Mouse (Mus musculus) forebrain, embryonic 13.5 days (tissue): Measurements from ENCODE around the gene Grrp1. TPM values are rescaled to one million over a fixed set of nuclear protein-coding genes. Genes with fewer than 3 reads are reported as not detected.

Experiments used
- ATAC-seq: fragments of 200-750 bp; cut with Nextera tagmentation; 2 replicates; pipeline ENCODE4 v1.8.0; 2017
- H3K27ac ChIP-seq: fragments of 300-500 bp; sonication (generic); 2 replicates; pipeline ENCODE4 v1.5.1; 2015; ENCODE audit warnings: inconsistent platforms, mild to moderate bottlenecking, moderate library complexity
- H3K27me3 ChIP-seq: fragments of 300-500 bp; sonication (generic); 2 replicates; pipeline ENCODE4 v1.6.1; 2015; ENCODE audit warnings: mild to moderate bottlenecking, inconsistent platforms
- H3K36me3 ChIP-seq: fragments of 300-500 bp; sonication (generic); 2 replicates; pipeline ENCODE4 v1.6.1; 2015; ENCODE audit warnings: mild to moderate bottlenecking, inconsistent platforms; ENCODE audit not compliant: poor library complexity, severe bottlenecking
- H3K4me1 ChIP-seq: fragments of 300-500 bp; sonication (generic); 2 replicates; pipeline ENCODE4 v1.6.1; 2015; ENCODE audit warnings: inconsistent platforms
- H3K4me2 ChIP-seq: fragments of 300-500 bp; sonication (generic); 2 replicates; pipeline ENCODE4 v1.6.1; 2015; ENCODE audit warnings: inconsistent platforms, mild to moderate bottlenecking, moderate library complexity
- H3K4me3 ChIP-seq: fragments of 300-500 bp; sonication (generic); 2 replicates; pipeline ENCODE4 v1.5.1; 2015; ENCODE audit warnings: mild to moderate bottlenecking, inconsistent platforms
- H3K9ac ChIP-seq: fragments of 300-500 bp; sonication (generic); 2 replicates; pipeline ENCODE4 v1.6.1; 2015; ENCODE audit warnings: mild to moderate bottlenecking, inconsistent platforms
- H3K9me3 ChIP-seq: fragments of 300-500 bp; sonication (generic); replicated peaks from 2 replicates; pipeline ENCODE4 v1.6.1; 2016; ENCODE audit warnings: inconsistent platforms
- WGBS: fragments of 180-500 bp; shearing (Covaris S2); methylation state at CpG from one replicate; pipeline ENCODE4 v1.1.7; 2015; 5-methylcytosine and 5-hydroxymethylcytosine counted together
- polyA plus RNA-seq: library from polyadenylated mRNA; unstranded; fragments of >200 nt; fragmentation: Nextera tagmentation; extraction: Ambion mirVana; gene quantifications from 2 replicates; pipeline ENCODE4 v1.2.1, GENCODE M21; 2015

The Grrp1 gene
- polyA plus RNA-seq, 1 experiment from 2014 or later = 4.7 TPM

DNA sequence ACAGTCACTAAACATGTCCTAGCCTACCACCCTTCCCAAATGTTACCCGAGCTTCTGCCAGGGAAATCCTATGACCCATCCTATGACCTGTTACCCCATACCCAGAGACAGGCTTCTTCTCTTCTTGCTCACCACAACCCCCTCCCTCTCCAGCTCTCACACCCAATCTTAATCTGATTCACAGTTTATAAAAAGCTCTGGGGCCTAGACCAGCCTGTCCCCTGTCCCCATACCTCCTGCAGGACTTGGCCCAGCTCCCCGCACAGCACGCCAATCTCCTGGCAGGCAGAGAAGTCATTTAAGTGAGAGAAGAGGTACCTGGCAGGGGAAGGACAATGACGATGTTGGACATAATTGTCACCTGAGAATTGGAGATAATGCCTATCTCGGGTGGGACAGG is 19.0 kb downstream of the Grrp1 start:
- no peaks in the 10 kb centered on the region for H3K36me3 ChIP-seq
- H3K4me2 ChIP-seq = no peak overlapping the region
- no peak overlapping the region for H3K9ac ChIP-seq
- WGBS = 86% methylated on average over 5 of the region's 5 CpGs
- H3K27ac ChIP-seq = no peak overlapping the region
- no peak for ATAC-seq
- H3K4me3 ChIP-seq = no peak overlapping the region
- peaks cover 32% of the 10 kb centered on the region for H3K27me3 ChIP-seq
- H3K9me3 ChIP-seq = no peaks in the 10 kb centered on the region
- H3K4me1 ChIP-seq = peaks cover 5% of the 10 kb centered on the region; the same call in 1 of the 2 replicates

- Histone ChIP-seq H3K4me3 (no peak overlapping the region), H3K36me3 (no peaks in the 10 kb centered on the region), H3K27me3 (no peaks in the 10 kb centered on the region), H3K4me1 (no peaks in the 10 kb centered on the region), H3K27ac (no peak overlapping the region), H3K9ac (no peak overlapping the region), H3K4me2 (no peak overlapping the region), H3K9me3 (no peaks in the 10 kb centered on the region)
- 44% methylated on average over 8 of the region's 8 CpGs for WGBS
- no peak for ATAC-seq
These were observed 23.5 kb downstream of the Grrp1 start for GRCm38 (mm10) chr4:134230431-134230830.

DNA sequence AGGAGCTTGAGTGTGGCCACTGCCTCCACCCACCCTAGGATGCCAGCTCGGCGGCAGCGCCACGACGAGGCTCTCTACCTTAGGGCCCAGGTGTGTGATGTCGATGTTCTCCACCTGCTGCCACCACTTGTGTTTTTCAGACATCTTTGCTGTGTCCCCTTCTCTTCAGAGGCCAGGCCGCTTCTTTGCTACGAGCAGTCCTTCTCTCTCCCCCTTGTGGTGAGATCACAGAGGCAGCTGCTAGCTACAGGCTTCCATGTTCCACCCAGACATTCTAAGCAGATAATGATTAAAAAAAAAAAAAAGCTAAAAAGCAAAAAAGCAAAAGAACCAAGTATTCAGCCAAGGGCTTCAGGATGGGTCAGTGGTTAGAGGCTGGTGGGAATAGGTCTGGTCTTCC is 26.7 kb downstream of the Grrp1 start, which contains the start of gene Catsper4:
Catsper4 (minus strand) TSS at position 190 of the 400 bp plus-strand sequence.
- Histone ChIP-seq H3K27me3 (no peaks in the 10 kb centered on the region), H3K9ac (no peak within 1 kb of the TSS), H3K36me3 (no peaks in the 10 kb centered on the region), H3K4me2 (no peak within 1 kb of the TSS), H3K27ac (no peak within 1 kb of the TSS), H3K9me3 (no peaks in the 10 kb centered on the region), H3K4me3 (no peak within 1 kb of the TSS), H3K4me1 (no peaks in the 10 kb centered on the region)
- WGBS = 65% methylated on average over 8 of the region's 8 CpGs
- ATAC-seq = no peak

- H3K27me3 ChIP-seq = no peaks in the 10 kb centered on the region
- no peaks in the 10 kb centered on the region for H3K36me3 ChIP-seq
- ATAC-seq = no peak
- no peak overlapping the region for H3K4me2 ChIP-seq
- H3K9me3 ChIP-seq = no peaks in the 10 kb centered on the region
- H3K9ac ChIP-seq = no peak overlapping the region
- H3K4me3 ChIP-seq = no peak overlapping the region
- no peaks in the 10 kb centered on the region for H3K4me1 ChIP-seq
- H3K27ac ChIP-seq = no peak overlapping the region
- WGBS = 66% methylated on average over 11 of the region's 11 CpGs
These were observed 30.9 kb downstream of the Grrp1 start for GRCm38 (mm10) chr4:134222793-134223600.

DNA sequence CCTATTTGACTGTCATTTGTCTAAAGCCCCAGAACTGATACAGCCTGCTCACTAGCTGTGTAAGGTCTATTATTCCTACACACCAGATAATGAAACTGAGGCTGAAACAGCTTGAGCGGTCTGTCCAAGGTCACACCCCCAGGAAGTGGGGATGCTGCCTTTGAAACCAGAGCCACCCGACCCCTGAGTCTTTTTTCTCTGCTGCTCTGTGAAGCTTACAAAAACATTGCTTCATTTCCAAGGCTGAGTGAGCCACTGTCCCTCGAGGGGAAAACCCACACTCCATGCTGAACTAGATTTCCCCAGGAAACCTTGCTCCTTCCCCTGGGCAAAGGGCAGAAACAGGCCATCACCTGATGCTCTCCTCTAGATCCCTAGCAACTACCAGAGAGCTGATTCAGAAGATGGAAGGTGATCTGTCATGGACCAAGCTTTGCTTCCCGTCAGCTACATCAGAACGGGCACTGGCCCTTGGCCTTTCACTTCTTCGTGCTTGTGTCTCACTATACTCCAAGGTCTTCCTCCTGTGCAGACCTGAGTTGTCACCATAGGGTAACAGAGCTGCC is 47.3 kb downstream of the Grrp1 start:
- no peaks in the 10 kb centered on the region for H3K9me3 ChIP-seq
- 73% methylated on average over 6 of the region's 6 CpGs for WGBS
- H3K4me2 ChIP-seq = no peak overlapping the region
- H3K27ac ChIP-seq = no peak overlapping the region
- no peak for ATAC-seq
- no peaks in the 10 kb centered on the region for H3K36me3 ChIP-seq
- no peak overlapping the region for H3K9ac ChIP-seq
- no peak overlapping the region for H3K4me3 ChIP-seq
- no peaks in the 10 kb centered on the region for H3K27me3 ChIP-seq
- no peaks in the 10 kb centered on the region for H3K4me1 ChIP-seq

DNA sequence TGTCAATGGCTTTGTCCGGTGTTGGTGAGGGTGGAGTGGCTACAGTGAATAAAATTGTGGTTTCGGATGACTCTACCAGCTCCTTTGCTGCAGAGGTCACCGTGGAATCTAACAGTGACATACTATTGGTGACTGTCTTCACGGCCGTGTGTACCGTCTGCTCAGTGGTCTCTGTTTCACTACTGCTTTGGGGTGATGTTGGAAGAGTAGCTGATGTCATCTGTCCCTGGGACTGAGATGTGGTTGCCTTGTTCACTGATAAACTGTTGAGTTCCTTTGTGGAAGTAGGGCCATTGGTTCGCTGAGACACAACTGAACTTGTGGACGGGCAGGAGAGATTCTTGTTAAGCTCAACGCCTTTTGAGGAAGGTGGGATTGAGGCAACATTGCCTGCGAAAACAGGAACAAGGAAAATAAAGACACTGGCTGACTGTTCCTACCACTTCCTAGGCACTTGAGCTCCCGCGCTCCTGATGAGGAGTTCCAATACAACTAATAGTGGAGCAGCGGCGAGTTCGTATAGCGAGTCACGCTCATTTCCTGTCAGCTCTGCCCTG is 50.5 kb downstream of the Grrp1 start:
- no peak overlapping the region for H3K4me3 ChIP-seq
- H3K4me1 ChIP-seq = no peaks in the 10 kb centered on the region
- H3K36me3 ChIP-seq = no peaks in the 10 kb centered on the region
- no peaks in the 10 kb centered on the region for H3K9me3 ChIP-seq
- H3K9ac ChIP-seq = no peak overlapping the region
- WGBS = 91% methylated on average over 17 of the region's 17 CpGs
- no peak overlapping the region for H3K27ac ChIP-seq
- ATAC-seq = no peak
- H3K4me2 ChIP-seq = no peak overlapping the region
- no peaks in the 10 kb centered on the region for H3K27me3 ChIP-seq

- 88% methylated on average over 4 of the region's 4 CpGs for WGBS
- H3K9me3 ChIP-seq = no peaks in the 10 kb centered on the region
- no peak for ATAC-seq
- H3K36me3 ChIP-seq = no peaks in the 10 kb centered on the region
- H3K4me3 ChIP-seq = no peak within 1 kb of the TSS
- no peak within 1 kb of the TSS for H3K27ac ChIP-seq
- no peaks in the 10 kb centered on the region for H3K4me1 ChIP-seq
- H3K27me3 ChIP-seq = no peaks in the 10 kb centered on the region
- no peak within 1 kb of the TSS for H3K9ac ChIP-seq
- no peak within 1 kb of the TSS for H3K4me2 ChIP-seq
These were observed 51.0 kb downstream of the Grrp1 start, which contains the start of gene Gm7534 for GRCm38 (mm10) chr4:134202904-134203303. Gm7534 (minus strand) TSS chr4:134203004.

Other genes starting within 250 kb of the Grrp1 start
- 0.15 and 0.34 TPM in 2 replicates for gene Lin28a, start 235.3 kb downstream of the Grrp1 start, polyA plus RNA-seq
- not detected in 2 replicates for gene Zfp683, start 200.3 kb downstream of the Grrp1 start, polyA plus RNA-seq
- 0.47 and 0.53 TPM in 2 replicates for gene Crybg2, start 193.3 kb downstream of the Grrp1 start, polyA plus RNA-seq
- 2.2 and 2.6 TPM in 2 replicates for gene Cd52, start 159.0 kb downstream of the Grrp1 start, polyA plus RNA-seq
- 6.2 and 9.4 TPM in 2 replicates for gene Ubxn11, start 151.5 kb downstream of the Grrp1 start, polyA plus RNA-seq
- 285 TPM in 2 replicates for gene Sh3bgrl3, start 125.3 kb downstream of the Grrp1 start, polyA plus RNA-seq
- 22.6 and 22.8 TPM in 2 replicates for gene Cep85, start 67.0 kb downstream of the Grrp1 start, polyA plus RNA-seq
- not detected in 2 replicates for gene Gm7534, start 51.1 kb downstream of the Grrp1 start, polyA plus RNA-seq
- not detected in 2 replicates for gene Catsper4, start 26.7 kb downstream of the Grrp1 start, polyA plus RNA-seq
- not detected in 2 replicates for gene Cnksr1, start 15.7 kb downstream of the Grrp1 start, polyA plus RNA-seq
- gene E130218I03Rik, start 10.4 kb downstream of the Grrp1 start, polyA plus RNA-seq = 0.65 and 0.68 TPM in 2 replicates
- 16.6 and 17.2 TPM in 2 replicates for gene Zfp593, start 8.5 kb downstream of the Grrp1 start, polyA plus RNA-seq
- not detected in 2 replicates for gene Gm30191, start 7.2 kb downstream of the Grrp1 start, polyA plus RNA-seq
- 32.4 and 37.3 TPM in 2 replicates for gene Pdik1l, start 33.8 kb upstream of the Grrp1 start, polyA plus RNA-seq
- gene Trim63, start 61.0 kb upstream of the Grrp1 start, polyA plus RNA-seq = 0.16 TPM in 1 of 2 replicates, not detected in the other
- not detected in 2 replicates for gene Slc30a2, start 89.1 kb upstream of the Grrp1 start, polyA plus RNA-seq
- gene Extl1, start 129.7 kb upstream of the Grrp1 start, polyA plus RNA-seq = 0.12 and 0.37 TPM in 2 replicates
- gene Pafah2, start 142.2 kb upstream of the Grrp1 start, polyA plus RNA-seq = 6.3 and 6.5 TPM in 2 replicates
- gene Stmn1, start 214.2 kb upstream of the Grrp1 start, polyA plus RNA-seq = 6,579 and 6,954 TPM in 2 replicates
- gene Paqr7, start 242.6 kb upstream of the Grrp1 start, polyA plus RNA-seq = 5.5 and 6.0 TPM in 2 replicates